Mouse (Mus musculus) central nervous system, embryonic 18 days (tissue): Measurements from ENCODE around the gene Lrrn4cl. TPM values are rescaled to one million over a fixed set of nuclear protein-coding genes. Genes with fewer than 3 reads are reported as not detected.

Source experiments
- polyA plus RNA-seq: library from polyadenylated mRNA; depleted of rRNA; stranded (reverse); fragments of >200 nt; gene quantifications from 2 replicates; pipeline ENCODE4 v1.2.3, GENCODE M21; 2012; rRNA removed

Gene Lrrn4cl
- polyA plus RNA-seq, result 1.2 and 1.4 TPM in 2 replicates

DNA sequence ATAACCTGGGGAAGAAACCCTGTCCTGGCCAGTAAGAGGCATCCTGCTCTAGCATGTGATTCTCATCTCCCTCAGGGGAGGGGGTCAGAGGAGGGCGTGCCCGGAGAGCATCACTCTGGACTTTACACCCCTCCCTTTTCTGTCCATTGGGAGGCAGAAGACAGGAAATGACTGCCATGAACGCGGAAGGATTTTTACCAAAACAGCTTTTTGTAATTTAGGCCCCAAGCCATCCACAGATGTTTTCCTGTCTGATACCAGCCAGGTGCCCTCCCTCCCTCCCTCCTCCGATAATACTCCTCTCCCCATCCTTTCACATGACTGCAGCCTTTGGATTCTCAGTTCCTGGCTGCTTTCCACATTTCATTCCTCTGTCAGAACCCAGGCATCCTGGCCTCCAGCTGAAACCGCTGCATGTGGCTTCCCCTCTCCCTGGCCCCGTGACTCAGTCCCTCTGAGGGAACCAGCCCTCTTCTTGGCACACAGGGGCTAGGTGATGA lies at the start of gene Lrrn4cl:
Gene Lrrn4cl (plus strand): TSS at position 367 of the 500 bp plus-strand sequence.

DNA sequence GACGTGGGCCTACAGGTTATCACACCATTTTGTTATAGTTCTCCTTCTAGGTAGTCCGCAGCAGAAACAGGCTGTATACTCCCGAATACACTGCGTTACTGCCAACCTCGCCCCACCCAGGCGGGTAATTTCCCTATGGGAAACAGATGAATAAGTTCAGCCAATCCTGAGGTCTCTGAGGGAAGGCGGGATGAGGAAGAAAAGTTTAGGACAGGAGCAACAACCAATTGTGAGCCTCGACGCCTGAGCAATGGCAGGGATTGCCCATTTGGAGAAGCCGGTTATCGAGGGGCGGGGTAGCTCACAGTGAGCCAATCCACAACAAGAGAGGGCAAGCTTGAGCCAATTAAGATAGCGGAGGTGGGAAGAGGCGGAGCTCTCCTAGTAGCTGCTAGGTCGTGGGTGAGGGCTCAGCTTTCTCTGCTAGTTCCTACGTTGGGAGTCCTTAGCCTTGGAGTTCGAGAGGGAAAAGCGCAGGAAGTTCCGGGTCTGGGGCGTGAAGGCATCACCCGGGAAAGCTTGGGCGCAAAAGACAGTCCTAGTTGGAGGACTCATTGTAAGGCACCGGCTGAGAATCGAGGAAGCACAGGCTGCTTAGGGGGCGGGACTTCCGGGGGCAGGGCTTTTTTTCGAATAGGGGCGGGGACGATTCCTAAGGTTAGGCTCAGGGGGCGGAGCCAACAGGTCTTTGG lies 48.3 kb upstream of the Lrrn4cl start, which contains the start of gene Zbtb3:
Gene Zbtb3 (plus strand): TSS at position 426 of the 692 bp plus-strand sequence.

GRCm38 (mm10) chr19:8818801-8819595 lies 31.6 kb upstream of the Lrrn4cl start, which contains the start of gene Ttc9c:
Gene Ttc9c (minus strand): TSS chr19:8819333.

GRCm38 (mm10) chr19:8819596-8820423 lies 30.8 kb upstream of the Lrrn4cl start, which contains the start of gene Hnrnpul2:
Gene Hnrnpul2 (plus strand): TSS chr19:8820010.

DNA sequence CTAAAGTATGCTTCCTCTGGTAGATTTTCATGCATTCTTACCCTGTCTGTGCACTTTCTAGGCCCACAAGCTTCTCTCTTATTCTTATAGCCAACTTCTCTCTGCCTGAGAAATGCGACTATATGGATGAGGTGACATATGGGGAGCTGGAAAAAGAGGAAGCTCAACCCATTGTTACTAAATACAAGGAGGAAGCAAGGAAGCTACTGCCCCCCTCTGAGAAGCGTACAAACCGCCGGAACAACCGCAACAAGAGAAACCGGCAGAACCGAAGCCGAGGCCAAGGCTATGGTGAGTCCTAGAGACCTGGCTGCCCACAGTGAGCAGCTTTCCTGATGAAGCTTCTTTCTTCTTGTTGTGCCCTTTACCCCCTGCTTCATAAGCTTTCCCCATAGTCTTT lies 20.9 kb upstream of the Lrrn4cl start, which contains the start of gene AC129217.1:
Gene AC129217.1 (plus strand): TSS at position 114 of the 400 bp plus-strand sequence.

DNA sequence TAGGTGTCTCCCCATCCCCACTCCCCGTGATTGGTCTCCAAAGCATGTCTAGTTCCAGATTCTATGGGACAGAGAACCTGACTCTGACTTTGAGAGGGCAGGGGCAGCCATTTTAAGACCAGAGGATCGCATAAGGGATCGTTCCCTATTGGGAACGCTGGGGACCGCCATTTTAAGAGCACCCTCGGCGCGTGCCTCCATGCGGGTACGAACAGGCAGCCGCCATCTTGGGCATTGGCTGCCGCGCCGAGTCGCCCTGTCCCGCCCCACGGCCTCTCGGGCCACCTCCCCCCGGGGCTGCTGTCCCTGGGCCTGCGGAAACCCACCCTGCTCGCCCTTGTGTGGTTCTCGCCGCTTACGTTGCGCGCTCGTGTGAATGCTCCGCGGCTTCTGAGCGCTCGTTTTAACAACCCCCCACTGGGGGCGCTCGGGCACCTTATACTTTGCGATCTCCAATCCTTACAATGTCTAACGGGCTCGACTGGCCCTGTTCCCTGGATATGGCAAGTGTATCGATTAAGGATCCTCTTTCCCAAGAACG lies 13.2 kb upstream of the Lrrn4cl start, which contains the start of gene Bscl2:
Gene Bscl2 (plus strand): TSS at position 217 of the 541 bp plus-strand sequence.

DNA sequence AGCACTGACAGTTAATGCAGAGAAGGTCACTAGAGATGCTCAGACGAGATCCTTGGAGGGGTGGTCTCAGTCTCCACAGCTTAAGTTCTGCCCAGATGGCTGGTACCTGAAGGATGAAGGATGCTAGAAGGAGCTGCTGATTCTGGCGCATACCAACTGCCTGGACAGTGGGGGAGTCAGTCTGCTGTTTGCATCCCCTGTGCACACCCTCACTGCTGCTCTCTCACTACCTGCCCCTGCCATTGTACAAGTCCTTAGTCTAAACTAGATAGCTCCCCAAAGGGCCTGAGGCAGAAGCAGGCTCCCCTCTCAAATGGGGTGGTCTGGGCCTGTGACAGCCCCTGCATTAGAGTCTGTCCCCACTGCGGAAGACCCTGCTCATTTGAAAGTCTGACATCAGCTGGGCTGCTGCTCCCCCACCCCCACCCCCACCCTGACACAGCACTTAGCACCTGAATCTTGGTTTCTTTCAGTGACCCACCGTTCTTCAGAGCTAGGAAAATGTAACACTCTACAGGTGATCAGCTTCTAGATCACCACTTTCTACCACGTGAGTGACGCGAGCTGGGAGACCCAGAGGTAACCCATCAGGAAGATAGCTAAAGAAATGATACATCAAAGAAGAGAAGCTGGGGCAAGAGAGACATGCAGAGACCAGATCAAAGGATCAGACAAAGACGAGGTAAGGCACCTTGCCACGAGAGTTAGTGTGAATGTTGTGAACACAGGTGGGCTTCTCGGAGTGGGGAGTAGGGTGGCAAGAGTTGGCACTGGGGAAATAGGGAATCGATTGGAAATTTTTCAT lies 11.3 kb upstream of the Lrrn4cl start, which contains the start of gene Gng3:
Gene Gng3 (minus strand): TSS at position 92 of the 805 bp plus-strand sequence.

DNA sequence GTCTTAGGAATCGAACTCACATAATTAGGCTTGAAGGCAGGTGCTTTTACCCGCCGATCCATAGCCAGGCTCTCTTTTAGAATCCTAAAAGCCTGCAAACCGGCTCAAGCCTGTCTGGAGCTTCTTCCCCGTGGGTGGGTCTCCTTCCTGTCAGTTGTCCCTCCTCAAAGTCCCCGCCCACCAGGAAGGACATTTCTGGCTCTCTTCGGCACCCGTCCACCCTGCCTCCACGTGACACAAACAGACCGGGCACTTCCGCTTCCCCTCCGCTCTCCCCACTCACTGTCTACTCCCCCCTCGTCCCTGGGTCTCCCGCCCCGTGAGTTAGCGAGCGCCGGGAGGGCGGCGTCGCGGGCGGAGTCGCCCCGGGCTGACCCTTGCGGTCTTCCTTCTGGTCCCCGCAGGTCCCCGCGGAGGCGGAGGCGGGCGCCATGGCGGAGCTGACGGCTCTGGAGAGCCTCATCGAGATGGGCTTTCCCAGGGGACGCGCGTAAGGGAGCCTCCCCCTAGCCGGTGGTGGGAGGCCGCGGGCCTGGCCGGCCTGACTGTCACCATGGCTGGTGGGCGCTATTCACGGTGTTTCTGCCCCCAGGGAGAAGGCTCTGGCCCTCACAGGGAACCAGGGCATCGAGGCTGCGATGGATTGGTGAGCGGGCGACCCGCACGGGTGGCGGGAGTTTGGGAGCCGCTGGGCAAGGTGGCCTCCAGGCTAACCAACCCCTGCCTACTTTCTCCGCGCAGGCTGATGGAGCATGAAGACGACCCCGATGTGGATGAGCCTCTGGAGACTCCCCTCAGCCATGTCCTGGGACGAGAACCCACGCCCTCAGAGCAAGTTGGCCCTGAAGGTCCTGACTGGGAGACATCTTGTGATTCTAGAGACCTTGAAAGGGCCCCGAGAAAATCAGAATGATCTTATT lies 21.0 kb downstream of the Lrrn4cl start, which contains the start of gene Ubxn1:
Gene Ubxn1 (plus strand): TSS at position 230 of the 920 bp plus-strand sequence.

DNA sequence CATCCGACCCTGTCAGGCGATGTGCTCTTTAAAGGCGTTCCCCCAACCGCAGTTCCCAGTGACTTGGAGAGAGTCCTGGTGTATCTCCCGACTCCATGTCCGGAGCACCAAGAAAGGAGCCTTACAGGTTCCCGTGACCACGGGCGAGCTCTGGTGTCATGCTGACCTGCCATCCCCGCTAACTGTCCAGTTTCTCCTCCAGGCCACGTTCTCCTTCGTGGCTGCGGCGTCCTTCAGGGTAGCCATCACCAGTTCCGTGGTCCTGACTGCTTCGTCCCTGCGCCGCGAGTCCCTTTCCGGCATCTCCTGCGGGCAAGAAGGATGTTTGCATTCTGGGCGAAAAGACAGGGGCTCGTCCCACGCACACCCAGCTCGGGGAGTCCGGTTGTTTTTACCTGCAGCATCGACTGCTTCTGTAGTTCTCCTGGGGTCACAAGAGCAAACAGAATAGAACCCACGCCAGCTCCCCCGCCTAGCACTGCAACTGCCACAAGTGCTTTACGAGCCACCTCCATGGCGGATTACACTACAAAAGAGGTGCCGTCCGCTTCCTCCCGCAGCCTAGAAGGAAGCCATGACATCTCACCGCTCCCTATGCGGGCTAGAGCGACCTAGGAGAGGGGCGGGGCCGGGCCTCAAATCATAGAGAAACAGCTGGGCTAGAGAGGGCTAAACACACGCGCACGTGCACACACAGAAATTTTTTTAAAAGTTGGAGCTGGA lies 29.9 kb downstream of the Lrrn4cl start, which contains the start of gene Uqcc3:
Gene Uqcc3 (minus strand): TSS at position 613 of the 723 bp plus-strand sequence.

DNA sequence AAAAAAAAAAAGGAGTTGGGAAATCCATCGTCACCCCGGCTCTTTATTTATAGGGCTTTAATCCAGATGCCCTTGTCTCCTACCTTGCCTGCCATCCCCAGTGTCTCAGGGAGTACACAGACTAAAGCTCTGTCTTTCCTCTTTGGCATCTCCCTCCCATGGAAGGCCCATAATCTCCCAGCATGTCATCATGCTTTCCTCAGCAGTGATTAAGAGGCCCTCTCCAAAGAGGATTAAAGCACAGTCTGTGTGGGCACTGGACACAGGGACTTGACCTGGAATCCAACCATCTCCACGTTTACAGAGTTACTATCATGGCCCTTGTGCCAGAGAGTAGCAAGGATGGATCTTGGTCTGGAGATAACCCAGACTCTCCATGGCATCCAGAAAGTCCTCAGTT lies 33.0 kb downstream of the Lrrn4cl start, which contains the start of the genes Lbhd1 and Gm49403:
Gene Lbhd1 (plus strand): TSS at position 117 of the 400 bp plus-strand sequence.
Gene Gm49403 (plus strand): TSS at position 315 of the 400 bp plus-strand sequence.

DNA sequence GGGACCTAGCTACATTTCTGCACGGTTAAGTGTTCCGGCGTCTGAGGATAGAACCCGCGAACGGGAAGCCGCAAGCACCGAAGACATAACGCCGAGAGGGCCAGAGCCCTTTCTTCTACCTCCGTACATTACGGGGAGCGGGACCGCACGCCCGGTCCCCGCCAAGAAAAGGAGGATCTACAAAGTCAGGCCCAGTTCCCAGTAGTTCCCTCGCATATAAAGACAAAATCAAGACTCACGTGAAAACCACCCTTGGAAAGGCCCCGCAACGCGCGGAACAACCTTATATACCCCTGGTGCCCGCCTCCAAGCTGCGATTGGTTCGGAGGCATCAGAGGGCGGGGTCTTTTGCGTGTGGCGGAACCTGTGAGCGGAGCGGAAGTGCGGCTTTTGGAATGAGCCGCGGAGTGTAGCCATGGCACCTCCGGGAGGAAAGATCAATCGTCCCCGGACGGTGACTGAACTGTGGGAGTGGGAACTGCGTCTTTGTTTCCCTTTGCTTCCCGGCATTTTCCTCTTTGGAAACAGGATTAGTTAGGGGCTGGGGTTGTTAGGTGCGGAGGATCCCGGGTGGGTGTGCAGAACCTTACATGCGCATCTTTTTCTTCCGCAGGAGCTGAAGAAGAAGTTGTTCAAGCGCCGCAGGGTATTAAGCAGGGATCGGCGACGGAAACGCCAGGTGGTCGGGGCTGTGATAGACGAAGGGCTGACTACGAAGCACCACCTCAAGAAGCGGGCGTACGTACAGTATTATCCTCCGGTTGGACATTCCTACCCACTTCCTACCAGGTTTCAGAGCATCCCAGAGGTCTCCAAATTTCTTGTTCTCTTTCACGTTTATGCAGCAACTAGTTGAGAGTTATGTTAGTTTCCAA lies 38.2 kb downstream of the Lrrn4cl start, which contains the start of the genes 1810009A15Rik and Gm49416:
Gene 1810009A15Rik (plus strand): TSS at position 343 of the 875 bp plus-strand sequence.
Gene Gm49416 (plus strand): TSS at position 416 of the 875 bp plus-strand sequence.

GRCm38 (mm10) chr19:8892829-8893766 lies 42.5 kb downstream of the Lrrn4cl start, which contains the start of gene Ints5:
Gene Ints5 (plus strand): TSS chr19:8893005.

GRCm38 (mm10) chr19:8897865-8898495 lies 47.4 kb downstream of the Lrrn4cl start, which contains the start of gene Ganab:
Gene Ganab (plus strand): TSS chr19:8898071.

